Mouse (Mus musculus): Measurements from ENCODE around the gene Timd4.

Gene Timd4

DNA sequence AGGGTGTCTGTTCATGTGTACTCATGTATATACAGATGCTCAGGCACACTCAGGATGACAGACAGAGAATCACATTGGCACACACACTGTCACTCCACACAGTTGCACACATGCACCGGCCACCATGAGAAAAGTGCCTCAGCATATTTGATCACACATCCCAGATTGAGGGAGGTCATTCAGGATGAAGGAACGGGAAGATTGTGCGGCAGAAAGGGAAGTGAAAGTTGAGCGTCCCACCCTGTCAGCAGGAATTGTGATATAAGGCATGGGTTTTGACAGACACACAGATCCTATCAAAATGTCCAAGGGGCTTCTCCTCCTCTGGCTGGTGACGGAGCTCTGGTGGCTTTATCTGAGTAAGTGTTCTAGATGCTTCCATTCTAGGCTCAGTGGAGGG is at the start of gene Timd4:
Gene Timd4, plus strand, starts transcription at position 290 of the 400 bp plus-strand sequence.
- DNase-seq (ENCODE audit: extremely low read depth, insufficient read length, low spot score): no peak

DNA sequence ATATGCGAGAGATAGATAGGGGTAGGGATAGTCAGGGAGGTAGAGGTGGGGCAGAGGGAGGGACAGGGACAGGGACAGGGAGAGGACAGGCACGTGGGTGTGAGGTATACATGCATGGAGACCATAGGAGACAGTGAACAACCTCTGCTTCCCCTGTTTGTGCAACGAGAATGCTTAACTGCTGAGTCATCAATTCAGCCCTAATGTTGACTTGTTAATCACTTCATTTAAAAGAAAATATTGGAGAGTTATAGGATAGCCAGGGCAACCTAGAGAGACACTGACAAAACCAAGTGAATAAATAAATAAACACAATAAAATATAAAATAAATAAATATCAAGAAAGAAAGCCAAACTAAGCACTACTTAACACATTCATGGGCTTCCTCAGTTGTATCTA is 33.7 kb upstream of the Timd4 start:
- DNase-seq (ENCODE audit: extremely low read depth, insufficient read length, low spot score): no peak

DNA sequence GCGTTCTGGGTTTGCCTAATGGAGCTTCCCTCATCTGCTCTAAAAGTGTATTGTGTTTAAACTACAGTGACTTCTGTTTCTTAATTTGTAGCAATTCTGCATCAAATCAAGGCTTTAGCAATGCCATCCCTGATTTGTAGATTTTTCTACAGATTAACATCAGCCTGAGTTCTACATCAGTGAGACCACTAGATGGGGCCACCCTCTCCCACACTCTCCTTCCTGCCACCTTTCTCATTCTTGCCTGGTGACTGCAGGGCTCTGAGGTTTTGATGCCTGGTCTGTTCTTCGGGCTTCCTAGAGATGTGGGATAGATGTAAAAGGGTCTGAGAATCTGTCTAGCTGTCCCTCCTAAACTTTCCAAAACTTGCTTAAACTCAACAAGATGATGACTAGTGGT is 30.8 kb upstream of the Timd4 start:
- DNase-seq (ENCODE audit: extremely low read depth, insufficient read length, low spot score): no peak

DNA sequence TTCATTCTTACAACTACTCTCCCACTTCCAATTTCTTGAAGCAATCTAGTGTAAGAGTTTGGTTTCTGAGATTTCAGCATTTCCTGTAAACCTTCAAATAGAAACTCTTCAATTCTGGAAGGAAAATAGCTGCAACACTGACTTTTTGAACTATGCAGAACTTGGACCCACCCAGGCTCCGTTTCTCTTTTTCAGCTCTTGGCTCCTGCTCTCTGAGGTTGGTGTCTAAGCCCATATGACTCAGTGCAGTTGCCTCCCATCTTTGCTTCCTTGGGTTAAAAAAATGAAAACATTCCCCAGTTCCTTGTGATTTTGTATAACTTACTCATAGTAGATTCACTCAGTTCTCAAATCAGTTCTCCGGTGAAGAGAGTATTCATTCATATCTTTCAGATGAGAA is 6.2 kb upstream of the Timd4 start:
- DNase-seq (ENCODE audit: extremely low read depth, insufficient read length, low spot score): no peak

DNA sequence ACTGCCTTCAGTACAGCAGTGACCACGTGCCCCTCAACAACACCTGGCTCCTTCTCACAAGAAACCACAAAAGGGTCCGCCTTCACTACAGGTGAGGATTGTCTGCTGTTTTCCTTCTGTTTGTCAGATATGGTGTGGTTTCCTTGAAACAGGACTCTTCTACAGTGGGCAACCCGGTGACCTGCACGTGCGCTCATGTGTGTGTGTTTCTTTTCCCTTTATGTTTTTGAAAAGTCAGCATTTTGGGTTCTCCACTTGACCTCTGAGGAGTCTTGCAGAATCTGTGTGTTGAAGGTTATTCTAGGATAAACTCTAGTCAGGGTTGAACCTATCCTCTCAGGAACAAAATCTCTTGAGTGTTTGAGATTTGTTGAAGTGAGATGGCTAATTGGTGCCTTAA is 7.1 kb downstream of the Timd4 start:
- no peak for DNase-seq (ENCODE audit: extremely low read depth, insufficient read length, low spot score)

DNA sequence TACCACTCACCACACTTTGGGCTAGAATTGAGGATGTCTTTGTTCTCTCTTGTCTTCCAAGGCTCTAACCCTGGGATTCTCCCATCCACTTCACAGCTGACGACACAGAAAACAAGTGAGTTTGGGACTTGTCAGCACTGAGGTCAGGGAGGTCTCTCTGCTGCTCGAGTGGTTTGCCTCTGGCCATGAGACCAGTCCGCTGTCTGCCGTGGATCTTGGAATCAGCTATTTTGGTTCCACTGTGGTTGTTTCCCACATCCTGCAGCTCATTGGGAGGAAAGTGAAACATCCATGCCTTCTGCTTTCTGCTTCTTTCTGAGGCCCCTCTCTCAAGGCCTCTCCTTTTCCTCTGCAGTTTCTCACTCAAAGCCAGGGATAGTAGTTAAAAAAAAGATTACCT is 9.3 kb downstream of the Timd4 start:
- DNase-seq (ENCODE audit: extremely low read depth, insufficient read length, low spot score): no peak

DNA sequence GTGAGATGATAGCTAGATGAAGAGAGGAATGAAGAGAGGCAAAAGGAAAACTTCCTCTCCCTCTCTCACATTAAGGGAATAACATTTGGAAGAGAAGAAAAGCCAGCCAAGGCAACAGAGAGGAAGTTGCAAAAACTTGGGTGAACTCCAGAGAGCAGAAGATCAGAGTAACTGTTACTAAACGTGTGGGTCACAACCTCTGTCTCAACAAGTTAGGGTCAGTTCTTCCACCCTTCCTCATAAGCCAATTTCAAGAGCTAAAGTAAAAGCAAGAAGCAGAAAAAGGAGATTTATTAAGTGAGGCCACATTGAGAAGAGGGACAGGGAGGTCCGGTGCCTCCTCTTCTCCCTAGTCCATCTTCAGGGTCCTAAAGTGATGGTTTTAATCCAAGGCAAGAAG is 19.7 kb downstream of the Timd4 start:
- no peak for DNase-seq (ENCODE audit: extremely low read depth, insufficient read length, low spot score)

DNA sequence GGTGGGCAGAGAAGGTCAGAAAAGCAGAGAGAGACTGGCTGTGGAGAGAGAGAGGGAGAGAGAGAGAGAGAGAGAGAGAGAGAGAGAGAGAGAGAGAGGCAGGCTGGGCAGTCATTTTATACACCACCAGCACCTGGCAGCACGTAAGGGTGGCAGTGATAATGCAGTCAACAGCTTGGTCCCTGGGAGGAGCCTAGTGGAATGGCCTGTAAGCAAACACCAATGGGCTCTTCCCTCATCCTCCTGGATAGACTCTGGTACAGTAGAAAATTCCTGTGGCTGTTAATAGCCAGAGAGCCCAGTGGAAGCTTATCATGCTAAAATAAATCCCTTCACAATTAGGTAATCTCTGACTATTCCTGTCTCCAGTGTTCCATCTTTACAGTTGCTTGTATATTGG is 24.5 kb downstream of the Timd4 start:
- no peak for DNase-seq (ENCODE audit: extremely low read depth, insufficient read length, low spot score)

DNA sequence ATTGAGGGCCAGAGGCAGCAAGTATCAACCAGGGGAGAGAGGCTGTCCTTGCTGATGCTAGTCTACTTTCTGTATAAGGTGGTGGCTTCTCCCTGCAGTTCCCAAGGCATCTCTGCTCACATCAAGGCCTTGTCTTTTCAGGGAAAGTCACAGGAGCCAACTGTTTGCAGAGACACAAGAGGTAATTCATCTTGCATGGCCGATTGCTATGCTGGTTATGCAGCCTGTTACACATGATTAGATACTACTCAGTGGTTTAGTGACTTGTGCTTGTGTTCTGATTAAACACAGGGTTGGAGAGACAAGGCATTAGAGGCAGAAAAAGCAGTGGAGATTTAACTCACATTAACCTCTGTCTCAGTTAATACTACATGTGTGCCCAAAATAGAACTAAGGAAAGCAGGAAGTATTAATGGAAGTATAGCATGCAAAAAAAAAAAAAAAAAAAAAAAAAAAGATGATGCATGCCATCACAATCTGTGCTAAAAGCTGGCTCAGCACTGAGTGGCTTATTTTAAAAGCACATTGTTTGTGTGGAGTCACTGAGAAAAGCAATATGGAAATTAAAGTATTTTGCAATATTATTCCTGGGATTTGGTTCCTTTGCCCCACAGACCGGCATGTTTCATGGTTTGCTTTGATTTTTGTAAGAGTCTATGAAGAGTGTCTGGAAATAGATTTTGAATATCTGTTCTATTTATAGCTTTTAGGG is 31.6 kb downstream of the Timd4 start:
- no peak for DNase-seq (ENCODE audit: extremely low read depth, insufficient read length, low spot score)

DNA sequence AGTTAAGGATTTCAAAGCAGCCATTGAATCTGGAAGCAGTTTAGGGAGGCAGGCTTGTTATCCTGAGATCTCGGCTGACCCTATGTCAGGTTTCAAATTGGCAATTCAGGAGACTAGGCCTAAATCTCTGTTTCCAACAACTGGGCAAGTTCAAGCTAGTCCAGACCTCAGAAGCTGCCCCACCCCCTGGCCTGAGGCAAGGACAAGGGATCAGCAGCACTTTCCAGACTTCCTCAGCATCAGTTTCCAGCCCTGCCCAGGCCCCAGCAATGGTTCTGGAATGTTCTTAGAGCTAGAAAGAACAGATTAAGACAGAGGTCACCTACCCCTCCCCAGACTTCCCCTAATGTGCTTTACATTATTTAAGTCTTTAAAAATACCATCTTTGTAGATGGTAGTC is 36.1 kb downstream of the Timd4 start:
- DNase-seq (ENCODE audit: extremely low read depth, insufficient read length, low spot score): no peak

DNA sequence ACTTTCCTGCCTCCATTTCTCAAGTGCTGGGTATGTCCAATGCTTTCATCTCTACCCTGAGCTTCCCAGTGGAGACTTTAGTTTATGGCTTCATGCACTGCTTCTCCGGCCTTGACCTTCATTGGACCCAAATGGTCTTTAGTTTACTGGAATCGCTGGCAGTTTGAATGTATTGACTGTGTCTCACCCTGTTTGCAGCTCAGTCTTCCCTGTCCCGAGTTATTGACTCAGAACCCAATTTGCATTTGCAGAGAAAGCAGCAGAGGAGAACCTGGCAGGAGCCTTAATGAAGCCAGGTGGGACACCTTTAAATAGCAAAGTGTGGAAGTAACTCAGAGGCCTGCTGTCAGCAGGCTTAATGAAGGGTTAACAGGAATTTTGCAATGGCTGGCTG is 37.2 kb downstream of the Timd4 start:
- DNase-seq (ENCODE audit: extremely low read depth, insufficient read length, low spot score): no peak

DNA sequence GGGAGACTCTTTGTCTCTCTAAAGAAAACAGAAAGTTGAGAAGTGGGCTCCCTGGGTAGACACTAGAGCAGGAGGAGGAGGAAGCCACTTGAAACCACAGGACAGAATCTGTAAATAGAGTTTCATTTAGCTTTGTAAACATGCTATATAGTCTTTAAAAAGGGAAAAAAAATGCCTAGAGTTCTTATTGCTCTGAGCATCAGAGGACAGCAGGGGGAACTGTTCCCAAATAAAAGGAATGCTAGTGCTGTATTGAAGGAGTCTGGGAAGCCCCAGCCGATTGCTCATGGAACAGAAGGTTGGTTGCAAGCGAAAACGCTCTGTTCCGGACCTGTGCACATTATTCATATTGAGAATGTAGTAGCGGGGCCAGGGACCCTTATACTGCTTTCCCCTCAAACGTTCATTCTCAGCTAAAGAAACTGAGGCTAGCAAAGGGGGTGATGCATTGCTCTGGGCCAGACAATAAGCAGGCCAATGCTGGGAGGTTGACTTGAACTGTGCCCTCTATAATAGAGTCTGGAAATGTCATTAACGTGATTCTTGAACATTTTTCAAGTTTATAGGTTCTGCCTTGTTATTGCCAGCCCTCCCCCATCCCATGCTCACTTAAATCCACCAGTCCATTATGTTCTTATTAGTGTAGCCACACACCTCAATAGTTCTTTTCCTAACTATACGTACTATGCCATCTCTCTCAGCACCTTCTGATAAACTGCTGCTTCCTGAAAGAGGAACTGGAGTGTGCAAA is 37.8 kb downstream of the Timd4 start:
- no peak for DNase-seq (ENCODE audit: extremely low read depth, insufficient read length, low spot score)

DNA sequence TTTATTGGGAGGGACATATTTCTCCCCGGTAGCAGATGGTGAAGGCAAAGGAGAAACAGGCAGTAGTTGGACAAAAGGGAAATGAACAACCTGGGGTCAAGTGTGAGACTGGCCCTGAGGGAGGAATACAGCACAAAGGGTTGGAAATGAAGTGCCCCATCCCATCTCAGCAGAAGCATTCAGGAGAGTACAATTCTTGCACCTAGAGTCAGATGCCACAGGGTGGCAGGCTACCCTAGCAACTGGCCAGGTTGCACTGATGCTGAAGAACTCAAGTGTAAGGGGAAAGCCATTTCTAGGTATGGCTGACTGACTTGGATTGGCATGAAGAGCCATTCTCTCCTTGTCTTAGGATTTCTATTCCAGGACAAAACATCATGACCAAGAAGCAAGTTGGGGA is 54.2 kb downstream of the Timd4 start:
- DNase-seq (ENCODE audit: extremely low read depth, insufficient read length, low spot score): no peak

DNA sequence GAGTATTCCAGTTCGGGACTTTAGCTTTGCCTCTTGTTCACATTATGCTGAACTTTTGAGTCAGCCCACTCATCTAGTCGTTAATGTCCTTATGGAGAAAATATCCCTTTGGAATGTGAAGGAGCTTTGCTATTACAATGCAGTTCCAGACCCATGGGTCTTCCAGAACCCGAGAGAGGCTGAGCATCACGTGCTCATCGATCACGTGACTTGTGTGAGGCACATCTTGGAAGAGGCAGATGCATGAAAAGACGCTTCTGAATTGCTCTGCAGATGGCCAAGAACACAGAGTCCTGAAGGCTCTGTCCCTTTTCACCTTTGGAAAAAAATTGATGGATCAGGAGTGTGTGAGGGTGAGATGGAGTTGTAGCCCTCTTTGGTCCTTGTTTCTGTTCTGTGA is 58.0 kb downstream of the Timd4 start:
- no peak for DNase-seq (ENCODE audit: extremely low read depth, insufficient read length, low spot score)

DNA sequence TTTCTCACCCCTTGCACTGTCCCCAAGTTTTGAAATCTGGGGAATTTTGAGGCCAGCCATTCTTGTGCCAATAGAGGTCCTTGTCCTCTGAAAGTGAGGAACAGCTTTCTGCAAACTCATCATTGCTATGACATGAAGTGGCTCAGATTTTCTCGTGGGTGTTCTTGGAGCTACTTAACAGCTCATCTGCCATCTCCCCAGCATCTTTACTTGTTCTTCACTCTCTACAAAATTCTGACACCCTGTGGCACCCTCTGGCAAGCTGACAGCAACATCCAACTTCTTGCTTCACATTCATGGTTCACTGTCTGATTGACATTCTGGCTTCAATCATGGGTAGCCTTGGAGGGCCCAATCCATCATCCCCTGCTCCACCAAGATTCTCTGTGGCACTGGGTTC is 65.2 kb downstream of the Timd4 start:
- no peak for DNase-seq (ENCODE audit: extremely low read depth, insufficient read length, low spot score)

DNA sequence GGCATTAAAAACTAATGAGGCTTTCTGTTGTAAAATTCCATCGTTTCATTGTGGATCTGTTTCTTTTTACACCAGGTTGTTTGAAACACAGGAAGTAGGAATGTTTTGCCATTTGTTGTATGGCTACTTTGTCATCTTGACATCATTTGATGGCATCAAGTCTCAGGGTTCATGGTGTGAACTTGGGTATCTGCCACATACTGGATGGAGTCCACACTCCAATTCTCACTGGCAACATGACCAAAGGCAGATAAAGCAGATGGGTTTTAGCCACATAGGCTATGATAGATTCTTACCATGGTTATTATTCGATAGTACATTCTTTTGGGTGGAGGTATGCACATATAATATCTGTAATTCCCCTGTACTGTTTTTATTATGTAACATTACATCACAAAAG is 71.9 kb downstream of the Timd4 start:
- DNase-seq (ENCODE audit: extremely low read depth, insufficient read length, low spot score): no peak

DNA sequence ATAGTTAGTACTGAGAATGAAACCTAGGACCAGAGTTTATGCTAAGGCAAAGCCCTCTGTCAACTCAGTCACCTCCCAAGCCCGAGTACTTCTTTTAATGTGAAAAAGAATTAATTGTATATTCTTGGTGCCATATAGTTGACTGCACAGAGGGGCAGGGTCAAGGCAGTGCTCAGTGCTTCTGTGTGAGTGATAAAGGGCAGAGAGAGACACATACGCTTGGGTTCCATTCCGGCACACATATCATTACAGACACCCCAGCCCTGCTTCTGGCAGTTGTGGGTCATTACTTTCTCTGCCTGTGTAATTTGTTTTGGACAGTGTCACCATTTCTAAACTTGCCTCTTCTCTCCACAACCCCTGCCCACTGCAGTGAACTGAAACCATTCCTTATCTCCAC is 78.5 kb downstream of the Timd4 start:
- no peak for DNase-seq (ENCODE audit: extremely low read depth, insufficient read length, low spot score)
